Mouse (Mus musculus) midbrain, postnatal 0 days (tissue): ENCODE data around the gene Kcnip1. TPM values are rescaled to one million over a fixed set of nuclear protein-coding genes. Genes with fewer than 3 reads are reported as not detected.

Source experiments
- ATAC-seq: fragments of 200-750 bp; cut with Nextera tagmentation; 2 replicates; pipeline ENCODE4 v1.8.0; 2017; ENCODE audit warnings: moderate number of reproducible peaks, mild to moderate bottlenecking, moderate TSS enrichment, moderate library complexity; ENCODE audit not compliant: low FRiP score
- DNase-seq: peaks from one replicate; pipeline ENCODE4 v3.0.0-alpha.2; 2015; ENCODE audit warnings: low spot score
- H3K27ac ChIP-seq: fragments of 300-500 bp; sonication (generic); 2 replicates; pipeline ENCODE4 v1.5.1; 2014; ENCODE audit warnings: low read depth, mild to moderate bottlenecking, low read length, mixed read lengths
- H3K27me3 ChIP-seq: fragments of 300-500 bp; sonication (generic); 2 replicates; pipeline ENCODE4 v1.6.1; 2014; ENCODE audit warnings: low read length, control low read depth, mixed read lengths; ENCODE audit not compliant: insufficient read depth
- H3K36me3 ChIP-seq: fragments of 300-500 bp; sonication (generic); 2 replicates; pipeline ENCODE4 v1.6.1; 2014; ENCODE audit warnings: low read length, control low read depth, mixed read lengths; ENCODE audit not compliant: insufficient read depth
- H3K4me1 ChIP-seq: fragments of 300-500 bp; sonication (generic); 2 replicates; pipeline ENCODE4 v1.6.1; 2014; ENCODE audit warnings: mild to moderate bottlenecking, control low read depth, antibody characterized with exemption, low read length, mixed read lengths; ENCODE audit not compliant: insufficient read depth
- H3K4me2 ChIP-seq: fragments of 300-500 bp; sonication (generic); 2 replicates; pipeline ENCODE4 v1.6.1; 2014; ENCODE audit warnings: low read depth, mild to moderate bottlenecking, low read length, mixed read lengths; ENCODE audit not compliant: poor library complexity, severe bottlenecking
- H3K4me3 ChIP-seq: fragments of 300-500 bp; sonication (generic); 2 replicates; pipeline ENCODE4 v1.5.1; 2014; ENCODE audit warnings: low read depth, mild to moderate bottlenecking, low read length, moderate library complexity
- H3K9ac ChIP-seq: fragments of 300-500 bp; sonication (generic); replicated peaks from 2 replicates; pipeline ENCODE4 v1.6.1; 2014; ENCODE audit warnings: mild to moderate bottlenecking, low read length, moderate library complexity, mixed read lengths; ENCODE audit not compliant: poor library complexity, severe bottlenecking
- H3K9me3 ChIP-seq: fragments of 300-500 bp; sonication (generic); 2 replicates; pipeline ENCODE4 v1.6.1; 2016; ENCODE audit warnings: low read length, control low read depth
- CTCF ChIP-seq: IDR thresholded peaks from 2 replicates; pipeline ENCODE4 v1.5.1; 2016; ENCODE audit warnings: antibody characterized with exemption, mild to moderate bottlenecking
- WGBS: fragments of 180-500 bp; shearing (Covaris S2); extraction: QIAGEN DNeasy Blood & Tissue Kit; methylation state at CpG from one replicate; pipeline ENCODE4 v1.1.7; 2014; 5-methylcytosine and 5-hydroxymethylcytosine counted together
- polyA plus RNA-seq: library from polyadenylated mRNA; unstranded; fragments of >200 nt; fragmentation: Nextera tagmentation; extraction: Ambion mirVana; gene quantifications from 2 replicates; pipeline ENCODE4 v1.2.1, GENCODE M21; 2015
- total RNA-seq: library from RNA; depleted of rRNA; stranded (reverse); fragments of >200 nt; gene quantifications from 2 replicates; pipeline ENCODE4 v1.2.3, GENCODE M21; 2014

Kcnip1 gene
- total and polyA plus RNA-seq, 2 experiments from 2014 or later: 93.8 to 145 TPM

- WGBS: 79% methylated on average over 13 of the region's 13 CpGs
- no peaks in the 10 kb centered on the region for H3K9me3 ChIP-seq
These were observed 71.5 kb downstream of the Kcnip1 start for GRCm38 (mm10) chr11:33921451-33921850.

DNA sequence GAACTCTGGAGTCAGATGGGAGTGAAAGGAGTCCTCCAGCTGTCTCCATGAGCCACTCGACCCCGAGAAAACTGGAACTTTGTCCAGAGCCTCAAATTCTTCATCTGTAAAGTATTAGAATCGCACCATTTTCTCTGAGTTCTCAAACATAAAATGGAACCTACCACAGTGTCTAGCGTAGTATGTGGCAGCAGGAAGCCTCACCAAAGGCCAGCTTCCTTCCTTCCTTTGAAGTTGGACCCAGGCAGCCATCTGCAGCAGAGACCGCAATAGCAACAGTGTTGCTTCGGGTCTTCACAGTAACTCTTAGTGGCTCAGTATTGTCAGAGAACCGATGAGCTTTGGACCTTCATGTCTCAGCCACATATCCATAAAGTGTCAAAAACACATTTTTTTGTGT is 73.1 kb downstream of the Kcnip1 start:
- WGBS: 81% methylated on average over 7 of the region's 7 CpGs
- Histone ChIP-seq H3K27ac (no peak overlapping the region), H3K9me3 (no peaks in the 10 kb centered on the region), H3K4me1 (no peaks in the 10 kb centered on the region), H3K4me3 (no peak overlapping the region), H3K27me3 (no peaks in the 10 kb centered on the region; the same call in 1 of the 2 replicates), H3K4me2 (no peak overlapping the region), H3K36me3 (no peaks in the 10 kb centered on the region), H3K9ac (no peak overlapping the region)
- ATAC-seq (no peak), DNase-seq (no peak)
- TF ChIP-seq CTCF: no peak

More at GRCm38 (mm10) chr11:33921451-33921850, 71.5 kb downstream of the Kcnip1 start:
- no peak for TF ChIP-seq CTCF
- no peak for DNase-seq
- H3K4me2 ChIP-seq: no peak overlapping the region
- no peaks in the 10 kb centered on the region; the same call in 1 of the 2 replicates for H3K27me3 ChIP-seq
- no peak for ATAC-seq
- no peak overlapping the region for H3K4me3 ChIP-seq
- H3K36me3 ChIP-seq: no peaks in the 10 kb centered on the region
- no peak overlapping the region for H3K27ac ChIP-seq
- no peak overlapping the region for H3K9ac ChIP-seq
- H3K4me1 ChIP-seq: peaks cover 3% of the 10 kb centered on the region; the same call in 1 of the 2 replicates

- ATAC-seq: no peak
- 52% methylated on average over 2 of the region's 2 CpGs for WGBS
- TF ChIP-seq CTCF: no peak
These were observed 74.5 kb downstream of the Kcnip1 start for GRCm38 (mm10) chr11:33918424-33918823.

DNA sequence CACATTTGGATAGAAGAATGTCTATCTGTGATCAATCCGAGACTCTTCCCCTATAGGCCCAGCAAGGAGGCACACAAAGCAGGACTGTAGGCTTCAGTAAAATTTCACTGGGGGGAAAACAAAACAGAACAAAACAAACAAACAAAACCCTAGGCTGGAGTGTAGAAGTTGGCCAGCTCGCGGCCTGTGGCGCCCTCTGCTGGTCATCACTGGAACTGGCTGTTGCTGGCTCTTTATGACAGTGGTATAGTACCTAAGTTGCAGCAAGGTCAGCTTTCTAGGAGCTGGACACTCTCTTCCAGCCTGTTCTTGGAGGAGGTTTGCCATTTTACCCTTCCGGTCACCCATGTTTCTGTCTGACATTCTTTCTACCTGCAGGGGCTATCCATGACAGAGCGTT is 75.4 kb downstream of the Kcnip1 start:
- H3K4me3 ChIP-seq: no peak overlapping the region
- H3K4me2 ChIP-seq: no peak overlapping the region
- H3K27ac ChIP-seq: no peak overlapping the region
- TF ChIP-seq CTCF: peak; percentile 99
- ATAC-seq (peak; percentile 41; the same call in 1 of the 2 replicates), DNase-seq (peak; percentile 80)
- no peaks in the 10 kb centered on the region for H3K4me1 ChIP-seq
- no peaks in the 10 kb centered on the region for H3K9me3 ChIP-seq
- 25% methylated on average over 6 of the region's 6 CpGs for WGBS
- H3K9ac ChIP-seq: no peak overlapping the region
- H3K27me3 ChIP-seq: no peaks in the 10 kb centered on the region; the same call in 1 of the 2 replicates
- no peaks in the 10 kb centered on the region for H3K36me3 ChIP-seq

More at GRCm38 (mm10) chr11:33918424-33918823, 74.5 kb downstream of the Kcnip1 start:
- Histone ChIP-seq H3K4me1 (no peaks in the 10 kb centered on the region), H3K4me3 (no peak overlapping the region), H3K27me3 (no peaks in the 10 kb centered on the region; the same call in 1 of the 2 replicates), H3K4me2 (no peak overlapping the region), H3K9ac (no peak overlapping the region), H3K27ac (no peak overlapping the region), H3K9me3 (no peaks in the 10 kb centered on the region), H3K36me3 (no peaks in the 10 kb centered on the region)
- no peak for DNase-seq

DNA sequence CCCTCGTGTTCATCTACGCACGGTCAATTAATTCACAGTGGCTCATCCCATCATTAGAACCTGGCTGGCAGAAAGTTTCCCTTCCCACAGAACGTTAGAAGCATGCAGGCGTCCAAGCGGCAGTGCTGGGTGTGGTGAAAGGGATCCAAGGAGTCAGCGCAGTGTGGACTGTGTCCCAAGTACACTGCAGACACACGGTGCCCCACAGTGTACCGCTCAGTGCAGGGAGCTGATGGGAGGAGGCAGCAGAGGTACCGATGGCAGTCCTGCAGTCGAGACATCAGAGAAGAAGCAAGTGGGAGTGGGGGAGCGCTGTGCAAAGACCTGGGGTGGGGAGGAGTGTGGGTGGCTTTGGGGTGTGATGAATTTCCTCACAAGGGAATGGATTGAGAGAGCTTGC is 78.7 kb downstream of the Kcnip1 start:
- no peak overlapping the region for H3K4me2 ChIP-seq
- H3K9ac ChIP-seq: no peak overlapping the region
- 76% methylated on average over 12 of the region's 12 CpGs for WGBS
- H3K27me3 ChIP-seq: no peaks in the 10 kb centered on the region; the same call in 1 of the 2 replicates
- H3K36me3 ChIP-seq: no peaks in the 10 kb centered on the region
- H3K27ac ChIP-seq: no peak overlapping the region
- TF ChIP-seq CTCF: no peak
- ATAC-seq: no peak
- no peaks in the 10 kb centered on the region for H3K4me1 ChIP-seq
- DNase-seq: no peak
- no peaks in the 10 kb centered on the region for H3K9me3 ChIP-seq
- no peak overlapping the region for H3K4me3 ChIP-seq

GRCm38 (mm10) chr11:33913061-33913460 is 79.9 kb downstream of the Kcnip1 start:
- Histone ChIP-seq H3K4me1 (0 out of 2 replicates have a peak, but pooled peaks cover 3% of the 10 kb centered on the region), H3K9ac (no peak overlapping the region), H3K27ac (no peak overlapping the region), H3K36me3 (no peaks in the 10 kb centered on the region), H3K4me3 (no peak overlapping the region), H3K4me2 (no peak overlapping the region), H3K27me3 (no peaks in the 10 kb centered on the region; the same call in 1 of the 2 replicates), H3K9me3 (no peaks in the 10 kb centered on the region)
- no peak for TF ChIP-seq CTCF
- ATAC-seq (no peak), DNase-seq (no peak)
- 80% methylated on average over 7 of the region's 7 CpGs for WGBS
